Mouse (Mus musculus) stomach, postnatal 0 days (tissue): ENCODE data around the gene Itga1. TPM values are rescaled to one million over a fixed set of nuclear protein-coding genes. Genes with fewer than 3 reads are reported as not detected.

Experiments
- ATAC-seq: fragments of 200-750 bp; cut with Nextera tagmentation; 2 replicates; pipeline ENCODE4 v1.8.0; 2017; ENCODE audit not compliant: low FRiP score, low TSS enrichment
- DNase-seq: peaks from one replicate; pipeline ENCODE4 v3.0.0-alpha.2; 2016; ENCODE audit warnings: low spot score
- H3K27ac ChIP-seq: fragments of 300-500 bp; sonication (generic); replicated peaks from 2 replicates; pipeline ENCODE4 v1.5.1; 2014; ENCODE audit warnings: mild to moderate bottlenecking, control low read depth
- H3K27me3 ChIP-seq: fragments of 300-500 bp; sonication (generic); 2 replicates; pipeline ENCODE4 v1.6.1; 2014; ENCODE audit warnings: low read length; ENCODE audit not compliant: control insufficient read depth, insufficient read depth
- H3K36me3 ChIP-seq: fragments of 300-500 bp; sonication (generic); 2 replicates; pipeline ENCODE4 v1.6.1; 2014; ENCODE audit warnings: low read length, mixed read lengths; ENCODE audit not compliant: control insufficient read depth, insufficient read depth
- H3K4me1 ChIP-seq: fragments of 300-500 bp; sonication (generic); replicated peaks from 2 replicates; pipeline ENCODE4 v1.6.1; 2014; ENCODE audit warnings: antibody characterized with exemption; ENCODE audit not compliant: control insufficient read depth, insufficient read depth
- H3K4me2 ChIP-seq: fragments of 300-500 bp; sonication (generic); replicated peaks from 2 replicates; pipeline ENCODE4 v1.6.1; 2014; ENCODE audit warnings: low read depth, mild to moderate bottlenecking, control low read depth, moderate library complexity
- H3K4me3 ChIP-seq: fragments of 300-500 bp; sonication (generic); 2 replicates; pipeline ENCODE4 v1.5.1; 2014; ENCODE audit warnings: low read depth, low read length, control low read depth
- H3K9ac ChIP-seq: fragments of 300-500 bp; sonication (generic); 2 replicates; pipeline ENCODE4 v1.6.1; 2014; ENCODE audit warnings: mild to moderate bottlenecking, low read length, control low read depth, mixed read lengths
- H3K9me3 ChIP-seq: fragments of 300-500 bp; sonication (generic); 2 replicates; pipeline ENCODE4 v1.6.1; 2016; ENCODE audit warnings: low read length; ENCODE audit not compliant: control insufficient read depth
- CTCF ChIP-seq: IDR thresholded peaks from 2 replicates; pipeline ENCODE4 v1.5.1; 2016; ENCODE audit warnings: antibody characterized with exemption, low read depth, mild to moderate bottlenecking, moderate library complexity
- EP300 ChIP-seq: optimal IDR thresholded peaks from 2 replicates; pipeline ENCODE3; 2016; ENCODE audit warnings: antibody characterized with exemption
- WGBS: fragments of 180-500 bp; shearing (Covaris S2); extraction: QIAGEN DNeasy Blood & Tissue Kit; methylation state at CpG from one replicate; pipeline ENCODE4 v1.1.7; 2014; 5-methylcytosine and 5-hydroxymethylcytosine counted together
- polyA plus RNA-seq: library from polyadenylated mRNA; unstranded; fragments of >200 nt; fragmentation: Nextera tagmentation; extraction: Ambion mirVana; gene quantifications from 2 replicates; pipeline ENCODE4 v1.2.1, GENCODE M21; 2015

The Itga1 gene
- polyA plus RNA-seq, 1 experiment from 2014 or later: 18.4 TPM

GRCm38 (mm10) chr13:115107436-115107835 is 5.7 kb upstream of the Itga1 start:
- no peak for TF ChIP-seq EP300
- TF ChIP-seq CTCF: no peak
- 72% methylated on average over 8 of the region's 8 CpGs for WGBS
- Histone ChIP-seq H3K27me3 (no peaks in the 10 kb centered on the region), H3K4me1 (no peaks in the 10 kb centered on the region), H3K9me3 (no peaks in the 10 kb centered on the region), H3K4me2 (no peak overlapping the region), H3K4me3 (no peak overlapping the region), H3K36me3 (no peaks in the 10 kb centered on the region), H3K27ac (no peak overlapping the region), H3K9ac (no peak overlapping the region)
- ATAC-seq (no peak), DNase-seq (no peak)

DNA sequence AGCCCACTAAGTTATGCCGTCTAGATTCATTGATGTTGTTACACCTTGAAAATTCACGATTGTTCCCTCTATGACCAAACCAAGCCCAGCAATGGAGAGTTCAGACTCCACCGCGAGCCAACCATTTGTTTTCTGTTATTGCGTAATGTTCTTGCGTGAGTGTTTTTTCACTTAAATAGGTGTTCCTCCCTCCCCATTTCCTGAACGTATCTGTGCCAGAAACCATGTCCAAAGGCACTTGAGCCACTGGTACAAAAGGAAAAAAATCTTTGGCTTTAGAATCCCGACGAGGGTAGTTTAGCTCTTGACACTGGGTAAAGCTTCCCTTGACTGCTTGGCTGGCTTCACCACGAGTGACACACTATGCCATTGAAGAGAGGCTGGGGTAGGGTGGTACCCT is 4.4 kb upstream of the Itga1 start:
- H3K4me2 ChIP-seq: no peak overlapping the region
- no peaks in the 10 kb centered on the region for H3K27me3 ChIP-seq
- H3K4me3 ChIP-seq: no peak overlapping the region
- WGBS: 78% methylated on average over 10 of the region's 10 CpGs
- H3K9me3 ChIP-seq: no peaks in the 10 kb centered on the region
- H3K9ac ChIP-seq: no peak overlapping the region
- no peaks in the 10 kb centered on the region for H3K36me3 ChIP-seq
- no peak for TF ChIP-seq CTCF
- no peak for TF ChIP-seq EP300
- no peak for DNase-seq
- no peak overlapping the region for H3K27ac ChIP-seq
- H3K4me1 ChIP-seq: no peaks in the 10 kb centered on the region
- no peak for ATAC-seq

GRCm38 (mm10) chr13:115102754-115103153 is 990 bp upstream of the Itga1 start:
- Histone ChIP-seq H3K4me2 (no peak overlapping the region), H3K4me1 (no peaks in the 10 kb centered on the region), H3K9ac (no peak overlapping the region), H3K27me3 (no peaks in the 10 kb centered on the region), H3K36me3 (no peaks in the 10 kb centered on the region), H3K27ac (0 out of 2 replicates have a peak overlapping the region, but pooled peaks have one; percentile 24), H3K4me3 (no peak overlapping the region), H3K9me3 (no peaks in the 10 kb centered on the region)
- 94% methylated on average over 2 of the region's 2 CpGs for WGBS
- no peak for ATAC-seq
- TF ChIP-seq EP300: no peak
- 0 out of 2 replicates have a peak, but pooled peaks have one; percentile 14 for TF ChIP-seq CTCF
- no peak for DNase-seq

DNA sequence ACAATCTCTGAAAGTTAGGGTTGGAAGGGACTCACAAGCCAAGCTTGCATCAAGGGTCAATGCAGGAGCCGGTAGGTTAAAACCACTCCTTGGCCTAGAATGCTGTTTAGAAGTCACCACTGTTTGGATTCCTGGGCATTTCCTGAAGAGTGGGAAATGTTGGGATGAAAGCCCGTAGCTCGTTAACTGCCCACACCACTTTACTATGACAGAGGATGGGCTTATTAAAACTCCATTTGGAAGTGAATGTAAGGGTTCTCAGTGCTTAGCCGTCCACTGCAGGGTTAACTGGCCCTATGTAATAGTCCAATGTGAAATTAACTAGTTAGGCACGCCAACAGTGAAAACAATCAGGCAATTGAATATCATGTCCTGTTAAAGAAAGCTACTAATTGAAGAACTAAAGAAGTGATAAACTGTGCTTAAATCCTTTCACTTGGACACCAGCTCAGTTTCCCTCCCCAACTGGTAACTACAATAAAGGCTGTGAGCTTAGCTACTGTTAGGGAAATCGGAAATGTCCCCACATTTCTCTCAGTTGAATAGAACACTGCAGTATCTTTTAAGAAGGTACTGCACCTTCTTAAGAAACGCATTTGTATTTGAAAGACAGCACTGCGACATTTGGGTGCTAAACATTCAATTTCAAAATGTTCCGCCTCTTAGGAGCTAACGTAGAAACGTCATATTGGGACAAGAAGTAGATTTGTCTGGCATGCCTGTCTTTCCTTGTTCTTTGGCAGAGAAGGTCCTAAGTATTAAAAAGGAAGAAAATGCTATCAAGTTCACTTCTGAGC is 1.2 kb downstream of the Itga1 start:
- peak overlapping the region; percentile 56 for H3K4me2 ChIP-seq
- no peak for ATAC-seq
- peak overlapping the region; percentile 92 for H3K27ac ChIP-seq
- peaks cover 4% of the 10 kb centered on the region; the same call in 1 of the 2 replicates for H3K4me1 ChIP-seq
- peak overlapping the region; percentile 94 for H3K9ac ChIP-seq
- H3K27me3 ChIP-seq: no peaks in the 10 kb centered on the region
- H3K36me3 ChIP-seq: no peaks in the 10 kb centered on the region
- H3K9me3 ChIP-seq: no peaks in the 10 kb centered on the region
- no peak for DNase-seq
- peak overlapping the region; percentile 60 for H3K4me3 ChIP-seq
- TF ChIP-seq CTCF (no peak), EP300 (no peak)
- 37% methylated on average over 11 of the region's 11 CpGs for WGBS

DNA sequence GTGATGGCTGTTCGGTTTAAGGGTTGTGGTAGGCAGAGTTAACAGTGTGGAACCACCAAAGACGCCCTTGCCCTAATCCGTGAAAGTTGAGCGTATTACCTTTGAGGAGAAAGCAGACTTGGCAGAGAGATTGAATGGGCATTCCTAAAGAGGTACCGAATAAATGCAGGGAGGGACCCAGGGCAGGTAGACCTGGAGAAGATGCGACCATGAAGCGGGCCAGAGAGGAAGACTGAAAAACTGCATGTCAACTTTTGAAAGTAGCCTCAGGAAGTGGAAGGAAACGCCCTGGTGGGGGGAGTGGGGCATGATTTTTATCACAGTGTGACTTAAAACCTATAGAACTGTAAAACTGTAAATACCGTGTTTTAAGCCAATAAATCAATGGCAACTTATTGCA is 2.4 kb downstream of the Itga1 start:
- DNase-seq: no peak
- no peak for ATAC-seq
- TF ChIP-seq CTCF: no peak
- H3K27ac ChIP-seq: no peak overlapping the region
- H3K9me3 ChIP-seq: no peaks in the 10 kb centered on the region
- H3K27me3 ChIP-seq: no peaks in the 10 kb centered on the region
- peak overlapping the region; percentile 56; the same call in 1 of the 2 replicates for H3K4me2 ChIP-seq
- H3K4me3 ChIP-seq: peak overlapping the region; percentile 60
- H3K9ac ChIP-seq: no peak overlapping the region
- WGBS: 78% methylated on average over 9 of the region's 9 CpGs
- H3K36me3 ChIP-seq: no peaks in the 10 kb centered on the region
- H3K4me1 ChIP-seq: peaks cover 4% of the 10 kb centered on the region; the same call in 1 of the 2 replicates

- Histone ChIP-seq H3K9ac (no peak overlapping the region), H3K27ac (no peak overlapping the region), H3K27me3 (no peaks in the 10 kb centered on the region), H3K4me3 (no peak overlapping the region), H3K36me3 (no peaks in the 10 kb centered on the region), H3K4me2 (peak overlapping the region; percentile 56), H3K9me3 (no peaks in the 10 kb centered on the region), H3K4me1 (peaks cover 4% of the 10 kb centered on the region; the same call in 1 of the 2 replicates)
- WGBS: 60% methylated on average over 3 of the region's 3 CpGs
- TF ChIP-seq EP300 (no peak), CTCF (no peak)
- DNase-seq: no peak
- no peak for ATAC-seq
These were observed 3.5 kb downstream of the Itga1 start for GRCm38 (mm10) chr13:115098227-115098626.
